Mouse (Mus musculus): ENCODE data around the gene 4933414I15Rik. TPM values are rescaled to one million over a fixed set of nuclear protein-coding genes. Genes with fewer than 3 reads are reported as not detected.

4933414I15Rik gene
- total and polyA plus RNA-seq, 2 experiments from 2014 or later, result not detected

DNA sequence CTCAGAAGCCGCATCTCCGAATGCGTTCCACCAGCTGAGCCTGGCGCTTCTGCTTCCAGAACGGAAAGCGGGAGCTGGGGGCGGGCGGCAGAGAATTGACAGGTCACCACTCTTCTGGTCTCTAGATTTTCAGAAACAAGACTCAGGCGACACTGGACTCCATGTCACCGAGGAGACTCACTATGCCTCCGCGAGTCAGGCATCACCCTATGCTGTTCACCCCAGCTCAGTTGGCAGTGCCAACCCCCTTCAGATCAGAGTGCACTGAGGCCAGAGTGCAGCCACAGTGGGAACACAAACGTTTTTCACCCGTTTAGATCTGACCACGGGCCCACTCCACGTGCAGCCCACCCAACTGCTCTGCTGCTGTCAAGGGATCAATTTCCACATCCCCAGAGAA, 12.5 kb downstream of the 4933414I15Rik start:
- ATAC-seq (ENCODE audit: low FRiP score), result peak; percentile 68
- peak; percentile 27 for DNase-seq (ENCODE audit: low spot score)
- no peaks in the 10 kb centered on the region for H3K27me3 ChIP-seq (ENCODE audit: insufficient read depth, low read length)
- peak overlapping the region; percentile 66 for H3K9ac ChIP-seq (replicated peaks; ENCODE audit: low read length, poor library complexity, severe bottlenecking)
- no peak for TF ChIP-seq CTCF (IDR thresholded peaks at IDR 0.05)
- WGBS, result under 1% methylated on average over 16 of the region's 16 CpGs
- peak overlapping the region; percentile 84 for H3K27ac ChIP-seq (ENCODE audit: low read depth, low read length)
- no peaks in the 10 kb centered on the region; the same call in none of the 2 replicates for H3K36me3 ChIP-seq (ENCODE audit: insufficient read depth, low read length)
- no peaks in the 10 kb centered on the region for H3K9me3 ChIP-seq (ENCODE audit: low read length)
- H3K4me1 ChIP-seq (ENCODE audit: insufficient read depth, low read length), result peaks cover 3% of the 10 kb centered on the region; the same call in 1 of the 2 replicates
- peak overlapping the region; percentile 78 for H3K4me2 ChIP-seq (ENCODE audit: low read depth, low read length, poor library complexity, severe bottlenecking)
- peak overlapping the region; percentile 53 for H3K4me3 ChIP-seq (ENCODE audit: low read depth, low read length)

DNA sequence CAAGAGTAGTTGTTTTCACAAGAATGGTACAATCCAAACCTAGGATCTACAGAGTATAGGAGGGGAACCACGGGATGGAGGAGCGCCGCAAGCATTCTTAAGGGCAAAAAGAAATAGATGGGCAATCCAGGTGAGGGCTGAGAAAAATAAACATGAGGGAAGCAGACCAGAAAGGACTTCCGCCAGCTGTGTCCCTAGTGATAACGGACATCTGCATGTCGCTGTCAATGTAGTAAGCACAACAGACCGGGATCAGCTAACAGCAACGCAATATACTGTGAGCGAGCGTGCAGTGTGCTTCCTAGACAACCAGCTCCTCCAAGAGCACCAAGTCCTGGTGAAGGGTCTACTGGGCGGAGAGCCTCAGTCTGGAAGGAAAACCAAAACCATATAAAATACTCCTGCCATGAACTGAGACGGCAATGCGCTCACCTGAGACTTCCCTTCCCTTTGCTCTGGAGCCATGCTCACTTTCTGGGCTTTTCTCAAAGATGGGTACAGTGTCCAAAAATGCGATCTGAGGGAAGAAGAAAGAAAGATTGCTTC, 13.0 kb downstream of the 4933414I15Rik start:
- H3K27ac ChIP-seq (ENCODE audit: low read depth, low read length), result peak overlapping the region; percentile 84
- H3K9ac ChIP-seq (replicated peaks; ENCODE audit: low read length, poor library complexity, severe bottlenecking), result peak overlapping the region; percentile 66
- H3K27me3 ChIP-seq (ENCODE audit: insufficient read depth, low read length), result no peaks in the 10 kb centered on the region
- peak; percentile 23 for DNase-seq (ENCODE audit: low spot score)
- no peaks in the 10 kb centered on the region; the same call in none of the 2 replicates for H3K36me3 ChIP-seq (ENCODE audit: insufficient read depth, low read length)
- ATAC-seq (ENCODE audit: low FRiP score), result no peak
- TF ChIP-seq CTCF (IDR thresholded peaks at IDR 0.05), result no peak
- H3K9me3 ChIP-seq (ENCODE audit: low read length), result no peaks in the 10 kb centered on the region
- peak overlapping the region; percentile 78 for H3K4me2 ChIP-seq (ENCODE audit: low read depth, low read length, poor library complexity, severe bottlenecking)
- peak overlapping the region; percentile 53 for H3K4me3 ChIP-seq (ENCODE audit: low read depth, low read length)
- WGBS, result 20% methylated on average over 14 of the region's 14 CpGs
- H3K4me1 ChIP-seq (ENCODE audit: insufficient read depth, low read length), result peaks cover 3% of the 10 kb centered on the region; the same call in 1 of the 2 replicates

DNA sequence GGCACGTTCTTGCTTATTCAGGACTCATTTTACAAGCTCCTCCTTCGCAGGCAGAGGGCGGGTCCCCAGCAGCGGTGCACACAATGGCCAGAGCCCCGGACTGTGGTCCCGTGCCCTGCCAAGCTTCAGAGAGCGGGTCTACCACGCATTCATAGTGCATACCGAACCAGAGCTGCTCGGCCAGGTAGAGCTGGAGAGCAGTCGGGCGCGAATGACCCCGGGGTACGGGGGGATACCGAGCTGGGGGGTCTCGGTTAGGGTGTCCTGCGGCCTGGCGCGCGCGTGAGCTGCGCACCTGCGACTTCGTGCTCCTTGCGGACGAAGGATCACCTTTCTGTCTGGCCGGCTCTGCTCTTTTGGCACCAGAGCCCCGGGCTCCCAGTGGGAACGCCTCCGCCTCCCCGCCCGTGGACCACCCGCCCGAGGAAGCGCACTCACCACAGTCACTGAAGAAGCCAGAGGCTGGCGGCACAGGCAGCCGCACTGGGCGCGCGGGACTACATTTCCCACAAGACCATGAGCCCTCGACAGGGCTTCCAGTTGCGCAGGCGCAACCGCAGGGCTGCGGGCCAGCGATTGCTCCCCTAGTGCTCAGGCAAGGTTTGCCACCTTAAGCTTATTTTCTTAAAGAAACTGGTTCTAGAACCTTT, 27.8 kb downstream of the 4933414I15Rik start, which contains the start of gene Zfp2:
Gene Zfp2, minus strand, starts transcription at position 495 of the 650 bp plus-strand sequence.
- Histone ChIP-seq H3K4me1 (ENCODE audit: insufficient read depth, low read length) (0 out of 2 replicates have a peak, but pooled peaks cover 6% of the 10 kb centered on the region), H3K9me3 (ENCODE audit: low read length) (no peaks in the 10 kb centered on the region), H3K4me3 (ENCODE audit: low read depth, low read length) (peak within 1 kb of the TSS; percentile 83), H3K4me2 (ENCODE audit: low read depth, low read length, poor library complexity, severe bottlenecking) (peak within 1 kb of the TSS; percentile 50), H3K36me3 (ENCODE audit: insufficient read depth, low read length) (peaks cover 14% of the 10 kb centered on the region), H3K9ac (replicated peaks; ENCODE audit: low read length, poor library complexity, severe bottlenecking) (peak within 1 kb of the TSS; percentile 91), H3K27ac (ENCODE audit: low read depth, low read length) (peak within 1 kb of the TSS; percentile 92), H3K27me3 (ENCODE audit: insufficient read depth, low read length) (no peaks in the 10 kb centered on the region)
- DNase-seq (ENCODE audit: low spot score) (peak; percentile 97), ATAC-seq (ENCODE audit: low FRiP score) (peak; percentile 97)
- TF ChIP-seq CTCF (IDR thresholded peaks at IDR 0.05), result peak; percentile 85
- WGBS, result under 1% methylated on average over 47 of the region's 47 CpGs

DNA sequence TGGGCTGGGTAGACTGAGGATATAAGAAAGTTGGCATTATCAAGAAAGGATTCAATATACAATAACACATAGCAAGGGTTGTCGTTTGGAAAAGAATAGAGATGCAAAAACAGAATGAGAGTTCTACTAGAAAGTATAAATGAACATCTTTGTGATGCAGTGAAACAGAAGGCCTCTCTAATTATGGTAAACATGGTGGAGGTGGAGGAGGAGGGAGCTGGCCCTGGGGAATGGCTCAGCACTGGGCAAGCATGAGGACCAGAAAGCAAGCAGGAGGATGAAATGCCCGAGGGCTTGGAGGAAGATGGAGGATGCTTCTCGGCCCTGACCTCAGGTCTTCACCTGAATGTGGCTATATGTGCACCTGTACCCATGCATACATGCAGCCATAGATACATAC, 29.1 kb downstream of the 4933414I15Rik start:
- Histone ChIP-seq H3K4me3 (ENCODE audit: low read depth, low read length) (no peak overlapping the region), H3K36me3 (ENCODE audit: insufficient read depth, low read length) (peaks cover 27% of the 10 kb centered on the region)
- 93% methylated on average over 3 of the region's 3 CpGs for WGBS

DNA sequence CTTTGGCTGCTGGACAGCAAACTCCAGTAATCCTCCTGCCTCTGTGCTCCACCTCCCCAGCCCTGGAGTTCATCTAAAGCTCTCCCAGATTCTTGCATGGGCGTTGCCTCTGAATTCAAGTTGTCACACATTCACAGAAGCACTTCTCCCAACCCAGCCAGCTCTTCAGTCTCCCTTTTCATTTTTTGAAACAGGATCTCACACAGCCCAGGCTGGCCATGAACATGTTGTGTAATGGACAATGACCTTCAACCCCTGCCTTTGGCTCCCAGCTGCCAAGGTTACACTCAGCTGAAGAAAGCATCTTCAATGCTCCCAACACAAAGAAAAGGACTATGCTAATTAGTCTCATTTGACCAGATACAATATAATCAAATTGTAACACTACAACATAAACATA, 30.3 kb downstream of the 4933414I15Rik start:
- Histone ChIP-seq H3K36me3 (ENCODE audit: insufficient read depth, low read length) (peaks cover 39% of the 10 kb centered on the region), H3K4me1 (ENCODE audit: insufficient read depth, low read length) (0 out of 2 replicates have a peak, but pooled peaks cover 6% of the 10 kb centered on the region), H3K27me3 (ENCODE audit: insufficient read depth, low read length) (no peaks in the 10 kb centered on the region), H3K4me2 (ENCODE audit: low read depth, low read length, poor library complexity, severe bottlenecking) (no peak overlapping the region), H3K9me3 (ENCODE audit: low read length) (no peaks in the 10 kb centered on the region), H3K4me3 (ENCODE audit: low read depth, low read length) (no peak overlapping the region), H3K27ac (ENCODE audit: low read depth, low read length) (no peak overlapping the region), H3K9ac (replicated peaks; ENCODE audit: low read length, poor library complexity, severe bottlenecking) (no peak overlapping the region)
- ATAC-seq (ENCODE audit: low FRiP score), result no peak
- 96% methylated on average over 1 of the region's 1 CpGs for WGBS
- TF ChIP-seq CTCF (IDR thresholded peaks at IDR 0.05), result no peak
- DNase-seq (ENCODE audit: low spot score), result no peak

More for the DNA sequence above, 29.1 kb downstream of the 4933414I15Rik start:
- ATAC-seq (ENCODE audit: low FRiP score) (no peak), DNase-seq (ENCODE audit: low spot score) (no peak)
- H3K4me2 ChIP-seq (ENCODE audit: low read depth, low read length, poor library complexity, severe bottlenecking), result no peak overlapping the region
- H3K9ac ChIP-seq (replicated peaks; ENCODE audit: low read length, poor library complexity, severe bottlenecking), result no peak overlapping the region
- no peak overlapping the region for H3K27ac ChIP-seq (ENCODE audit: low read depth, low read length)
- 0 out of 2 replicates have a peak, but pooled peaks cover 6% of the 10 kb centered on the region for H3K4me1 ChIP-seq (ENCODE audit: insufficient read depth, low read length)
- H3K27me3 ChIP-seq (ENCODE audit: insufficient read depth, low read length), result no peaks in the 10 kb centered on the region
- H3K9me3 ChIP-seq (ENCODE audit: low read length), result no peaks in the 10 kb centered on the region
- TF ChIP-seq CTCF (IDR thresholded peaks at IDR 0.05), result no peak

DNA sequence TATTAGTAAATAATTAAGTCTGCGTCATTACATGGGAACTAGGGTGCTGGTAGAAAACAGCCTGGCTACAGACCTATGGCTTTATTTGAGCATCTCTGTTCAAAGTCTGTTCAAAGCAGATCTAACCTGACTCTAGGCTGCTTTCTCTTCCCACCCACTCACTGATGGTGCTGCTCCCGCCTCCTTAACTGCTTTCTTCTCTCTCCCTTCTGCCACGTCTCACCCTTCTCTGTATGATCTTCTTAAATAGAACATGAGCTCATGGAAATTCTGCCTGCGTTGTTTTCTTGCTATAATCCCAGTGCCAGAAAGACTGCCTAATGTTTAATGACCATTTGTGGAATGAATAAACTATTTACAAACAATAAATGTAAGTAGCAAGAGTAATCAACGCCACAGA, 35.4 kb downstream of the 4933414I15Rik start:
- Histone ChIP-seq H3K27ac (ENCODE audit: low read depth, low read length) (no peak overlapping the region), H3K4me1 (ENCODE audit: insufficient read depth, low read length) (no peaks in the 10 kb centered on the region), H3K36me3 (ENCODE audit: insufficient read depth, low read length) (peaks cover 87% of the 10 kb centered on the region), H3K4me2 (ENCODE audit: low read depth, low read length, poor library complexity, severe bottlenecking) (no peak overlapping the region), H3K9me3 (ENCODE audit: low read length) (peaks cover 26% of the 10 kb centered on the region), H3K9ac (replicated peaks; ENCODE audit: low read length, poor library complexity, severe bottlenecking) (no peak overlapping the region), H3K27me3 (ENCODE audit: insufficient read depth, low read length) (no peaks in the 10 kb centered on the region), H3K4me3 (ENCODE audit: low read depth, low read length) (no peak overlapping the region)
- WGBS, result 72% methylated on average over 5 of the region's 5 CpGs
- ATAC-seq (ENCODE audit: low FRiP score), result no peak
- no peak for DNase-seq (ENCODE audit: low spot score)
- TF ChIP-seq CTCF (IDR thresholded peaks at IDR 0.05), result no peak

All from midbrain, postnatal 0 days (tissue).